Mouse (Mus musculus) testis, adult 2 months (tissue): Measurements from ENCODE around the gene Mpeg1.

Experiments used
- CTCF ChIP-seq: fragments of 200-500 bp; IDR thresholded peaks from 2 replicates; pipeline ENCODE4 v1.5.1; 2012; ENCODE audit warnings: low read depth, mild to moderate bottlenecking, inconsistent platforms, low read length, moderate library complexity; ENCODE audit not compliant: control insufficient read depth, insufficient read depth, insufficient replicate concordance
- POLR2A ChIP-seq: fragments of 200-500 bp; IDR thresholded peaks from 2 replicates; pipeline ENCODE4 v1.6.1; 2012; ENCODE audit warnings: low read depth, mild to moderate bottlenecking, inconsistent platforms, low read length, moderate library complexity; ENCODE audit not compliant: control insufficient read depth

GRCm38 (mm10) chr19:12493453-12494186, 33.0 kb downstream of the Mpeg1 start:
- TF ChIP-seq POLR2A (no peak), CTCF (no peak)
